Mouse (Mus musculus) olfactory bulb, adult 2 months (tissue): ENCODE measurements around the gene Smad6.

ENCODE experiments used
- CTCF ChIP-seq: fragments of 200-500 bp; IDR thresholded peaks from 2 replicates; pipeline ENCODE4 v1.5.1; 2012; ENCODE audit warnings: low read depth, mild to moderate bottlenecking, low read length, moderate library complexity; ENCODE audit not compliant: insufficient read depth
- POLR2A ChIP-seq: fragments of 200-500 bp; IDR thresholded peaks from 2 replicates; pipeline ENCODE4 v1.6.1; 2012; ENCODE audit warnings: mild to moderate bottlenecking, low read depth, low read length, moderate library complexity; ENCODE audit not compliant: insufficient read depth

DNA sequence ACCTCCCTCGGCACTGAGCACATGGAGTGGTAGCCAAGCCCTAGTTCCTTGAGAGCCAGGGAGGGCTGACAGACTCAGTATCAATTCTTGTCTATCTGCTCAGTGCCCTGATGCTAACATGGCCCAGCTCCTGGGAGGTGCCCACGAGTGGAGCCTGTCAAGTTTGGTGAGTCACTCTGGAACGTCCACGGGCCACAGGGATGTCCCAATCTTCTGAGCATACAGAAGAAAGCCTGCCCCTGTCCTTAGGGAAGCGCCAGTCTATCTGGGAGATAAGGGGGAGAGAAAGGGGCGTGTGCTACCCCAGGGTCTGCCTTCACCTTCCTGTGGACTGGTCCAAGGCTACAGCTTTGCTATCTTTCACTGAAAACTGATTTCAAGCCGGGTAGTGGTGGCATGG is 43.2 kb downstream of the Smad6 start:
- TF ChIP-seq CTCF = no peak
- TF ChIP-seq POLR2A = no peak
